Mouse (Mus musculus): ENCODE results near the gene Mcm10. TPM values are rescaled to one million over a fixed set of nuclear protein-coding genes. Genes with fewer than 3 reads are reported as not detected.

Gene Mcm10
- polyA plus RNA-seq, 1 experiment from 2014 or later = 5.9 TPM

DNA sequence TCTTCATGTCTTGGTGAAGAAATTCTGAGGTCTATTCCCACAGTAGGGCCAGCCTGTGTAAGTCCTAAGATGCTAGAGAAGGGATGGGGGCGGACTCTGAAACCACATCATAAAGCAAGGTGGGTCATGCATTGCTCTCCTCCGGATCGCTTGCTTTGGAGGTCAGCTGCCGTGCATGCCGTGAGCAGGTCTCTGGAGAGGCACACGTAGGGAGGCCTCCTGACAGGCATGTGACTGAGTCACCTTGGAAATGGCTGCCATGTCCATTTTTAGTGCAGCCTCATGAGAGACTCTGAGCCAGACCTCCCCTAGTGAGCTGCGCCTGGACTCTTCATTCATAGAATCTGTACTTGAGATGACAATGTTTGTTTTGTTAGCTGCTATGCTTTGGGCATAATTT, 15.5 kb upstream of the Mcm10 start:
- 86% methylated on average over 7 of the region's 7 CpGs for WGBS
- H3K27ac ChIP-seq (replicated peaks) = no peak overlapping the region
- H3K4me3 ChIP-seq = no peak overlapping the region
- no peak overlapping the region for H3K4me2 ChIP-seq
- ATAC-seq (ENCODE audit: low FRiP score, low read depth) = no peak
- no peaks in the 10 kb centered on the region for H3K36me3 ChIP-seq
- H3K9me3 ChIP-seq = no peaks in the 10 kb centered on the region
- no peaks in the 10 kb centered on the region for H3K4me1 ChIP-seq (replicated peaks)
- H3K27me3 ChIP-seq = no peaks in the 10 kb centered on the region
- no peak overlapping the region for H3K9ac ChIP-seq

DNA sequence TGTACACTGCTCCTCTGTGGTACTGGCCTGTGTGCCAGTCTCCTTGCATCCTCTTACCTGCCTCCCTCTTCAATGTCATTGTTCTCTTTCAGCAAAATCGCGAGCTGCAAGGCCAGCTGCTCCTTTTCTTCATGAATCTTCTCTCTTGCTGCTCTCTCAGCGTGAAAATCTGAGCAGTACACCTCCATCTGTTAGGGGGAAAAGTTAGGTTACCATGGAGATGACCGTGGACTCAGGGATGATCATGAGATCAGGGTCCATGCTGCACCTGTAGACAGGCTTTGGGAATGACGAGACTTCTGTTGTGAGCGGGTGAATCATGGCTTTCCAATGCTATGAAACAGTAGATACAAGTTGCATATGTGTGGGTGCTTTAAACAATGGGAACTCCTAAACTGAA, 14.5 kb upstream of the Mcm10 start:
- peak overlapping the region; percentile 6; the same call in 1 of the 2 replicates for H3K27ac ChIP-seq (replicated peaks)
- no peaks in the 10 kb centered on the region for H3K4me1 ChIP-seq (replicated peaks)
- H3K4me3 ChIP-seq = no peak overlapping the region
- H3K36me3 ChIP-seq = no peaks in the 10 kb centered on the region
- no peak for ATAC-seq (ENCODE audit: low FRiP score, low read depth)
- no peaks in the 10 kb centered on the region for H3K9me3 ChIP-seq
- H3K4me2 ChIP-seq = no peak overlapping the region
- 56% methylated on average over 6 of the region's 6 CpGs for WGBS
- H3K9ac ChIP-seq = no peak overlapping the region
- no peaks in the 10 kb centered on the region for H3K27me3 ChIP-seq

DNA sequence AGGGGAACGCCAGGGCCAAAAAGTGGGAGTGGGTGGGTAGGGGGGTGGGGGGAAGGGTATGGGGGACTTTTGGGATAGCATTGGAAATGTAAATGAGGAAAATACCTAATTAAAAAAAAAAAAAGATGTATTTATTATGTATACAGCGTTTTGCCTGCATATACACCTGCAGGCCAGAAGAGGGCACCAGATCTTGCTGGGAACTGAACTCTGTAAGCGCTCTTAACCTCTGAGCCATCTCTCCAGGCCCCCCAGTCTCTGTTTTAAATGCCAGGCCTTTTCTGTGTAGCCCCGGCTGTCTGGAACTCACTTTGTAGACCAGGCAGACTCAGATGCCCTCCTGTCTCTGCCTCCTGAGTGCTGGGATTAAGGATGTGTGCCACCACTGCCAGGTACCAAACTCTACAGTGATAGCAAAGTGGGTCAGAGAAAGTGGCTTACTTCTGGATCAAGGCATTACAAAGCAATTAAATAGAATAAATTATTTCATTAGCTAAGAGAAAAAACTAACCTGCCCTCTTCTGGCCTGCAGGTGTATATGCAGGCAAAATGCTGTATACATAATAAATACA, 12.7 kb upstream of the Mcm10 start:
- no peak overlapping the region for H3K4me2 ChIP-seq
- no peaks in the 10 kb centered on the region for H3K36me3 ChIP-seq
- 45% methylated on average over 3 of the region's 4 CpGs for WGBS
- H3K9me3 ChIP-seq = no peaks in the 10 kb centered on the region
- H3K4me1 ChIP-seq (replicated peaks) = no peaks in the 10 kb centered on the region
- H3K27me3 ChIP-seq = no peaks in the 10 kb centered on the region
- H3K4me3 ChIP-seq = no peak overlapping the region
- no peak overlapping the region for H3K27ac ChIP-seq (replicated peaks)
- ATAC-seq (ENCODE audit: low FRiP score, low read depth) = no peak
- H3K9ac ChIP-seq = no peak overlapping the region

GRCm38 (mm10) chr2:5023699-5024399, 11.3 kb upstream of the Mcm10 start:
- no peak overlapping the region for H3K27ac ChIP-seq (replicated peaks)
- no peaks in the 10 kb centered on the region for H3K36me3 ChIP-seq
- WGBS = 88% methylated on average over 14 of the region's 14 CpGs
- H3K9me3 ChIP-seq = no peaks in the 10 kb centered on the region
- no peaks in the 10 kb centered on the region for H3K27me3 ChIP-seq
- H3K9ac ChIP-seq = no peak overlapping the region
- H3K4me1 ChIP-seq (replicated peaks) = no peaks in the 10 kb centered on the region
- H3K4me3 ChIP-seq = no peak overlapping the region
- H3K4me2 ChIP-seq = no peak overlapping the region
- no peak for ATAC-seq (ENCODE audit: low FRiP score, low read depth)

GRCm38 (mm10) chr2:5023275-5023674, 10.7 kb upstream of the Mcm10 start:
- no peaks in the 10 kb centered on the region for H3K4me1 ChIP-seq (replicated peaks)
- no peaks in the 10 kb centered on the region for H3K36me3 ChIP-seq
- H3K27me3 ChIP-seq = no peaks in the 10 kb centered on the region
- ATAC-seq (ENCODE audit: low FRiP score, low read depth) = no peak
- no peak overlapping the region for H3K9ac ChIP-seq
- H3K4me3 ChIP-seq = no peak overlapping the region
- H3K4me2 ChIP-seq = no peak overlapping the region
- no peaks in the 10 kb centered on the region for H3K9me3 ChIP-seq
- 84% methylated on average over 2 of the region's 2 CpGs for WGBS
- no peak overlapping the region for H3K27ac ChIP-seq (replicated peaks)

- Histone ChIP-seq H3K4me3 (no peak overlapping the region), H3K27me3 (no peaks in the 10 kb centered on the region), H3K27ac (replicated peaks) (no peak overlapping the region), H3K9ac (no peak overlapping the region), H3K4me2 (no peak overlapping the region), H3K4me1 (replicated peaks) (no peaks in the 10 kb centered on the region), H3K9me3 (no peaks in the 10 kb centered on the region), H3K36me3 (no peaks in the 10 kb centered on the region)
- ATAC-seq (ENCODE audit: low FRiP score, low read depth) = no peak
- WGBS = 62% methylated on average over 1 of the region's 1 CpGs
Observed at GRCm38 (mm10) chr2:5019708-5020107, 7.1 kb upstream of the Mcm10 start.

DNA sequence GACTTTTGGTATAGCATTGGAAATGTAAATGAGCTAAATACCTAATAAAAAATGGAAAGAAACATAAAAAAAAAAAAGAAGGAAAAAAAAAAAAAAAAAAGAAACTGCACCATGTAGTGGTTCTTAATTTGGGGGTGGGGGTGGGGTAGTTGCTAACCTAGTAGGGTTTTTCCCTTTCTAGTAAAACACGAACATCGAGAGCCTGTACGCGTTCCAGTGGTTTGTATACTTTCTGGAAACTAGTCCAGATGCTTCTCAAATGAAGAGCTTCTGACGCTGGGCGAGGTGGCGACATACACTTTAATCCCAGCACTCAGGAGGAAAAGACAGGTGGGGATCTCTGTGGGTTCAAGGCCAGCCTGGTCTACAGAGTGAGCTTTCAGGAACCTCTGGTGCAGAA, 4.3 kb upstream of the Mcm10 start:
- Histone ChIP-seq H3K4me1 (replicated peaks) (peaks cover 5% of the 10 kb centered on the region), H3K4me3 (no peak overlapping the region), H3K27ac (replicated peaks) (no peak overlapping the region), H3K9me3 (no peaks in the 10 kb centered on the region), H3K9ac (no peak overlapping the region), H3K27me3 (no peaks in the 10 kb centered on the region), H3K4me2 (no peak overlapping the region), H3K36me3 (no peaks in the 10 kb centered on the region)
- 91% methylated on average over 7 of the region's 7 CpGs for WGBS
- no peak for ATAC-seq (ENCODE audit: low FRiP score, low read depth)

DNA sequence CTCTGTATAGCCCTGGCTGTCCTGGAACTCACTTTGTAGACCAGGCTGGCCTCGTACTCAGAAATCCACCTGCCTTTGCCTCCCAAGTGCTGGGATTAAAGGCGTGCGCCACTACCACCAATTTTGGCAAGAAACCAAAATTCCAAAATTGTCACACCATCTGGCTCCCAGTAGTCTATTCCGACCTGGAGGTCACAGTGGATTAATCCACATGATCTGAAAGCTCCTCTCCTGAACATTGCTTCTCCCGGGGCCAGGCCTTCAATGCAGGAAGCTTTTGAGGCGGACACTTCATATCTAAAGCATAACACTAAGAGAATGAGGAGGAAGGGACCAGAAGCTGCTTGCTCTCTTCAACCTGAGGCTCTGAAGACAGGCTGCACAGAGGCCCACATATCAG, 2.9 kb upstream of the Mcm10 start:
- no peaks in the 10 kb centered on the region for H3K27me3 ChIP-seq
- H3K36me3 ChIP-seq = no peaks in the 10 kb centered on the region
- ATAC-seq (ENCODE audit: low FRiP score, low read depth) = no peak
- no peak overlapping the region for H3K27ac ChIP-seq (replicated peaks)
- 83% methylated on average over 6 of the region's 6 CpGs for WGBS
- H3K4me2 ChIP-seq = no peak overlapping the region
- H3K4me1 ChIP-seq (replicated peaks) = peaks cover 7% of the 10 kb centered on the region
- H3K9ac ChIP-seq = no peak overlapping the region
- no peaks in the 10 kb centered on the region for H3K9me3 ChIP-seq
- H3K4me3 ChIP-seq = no peak overlapping the region

GRCm38 (mm10) chr2:5014616-5015015, 2.0 kb upstream of the Mcm10 start:
- Histone ChIP-seq H3K4me2 (no peak overlapping the region), H3K27me3 (no peaks in the 10 kb centered on the region), H3K9me3 (no peaks in the 10 kb centered on the region), H3K4me3 (no peak overlapping the region), H3K4me1 (replicated peaks) (peaks cover 7% of the 10 kb centered on the region), H3K27ac (replicated peaks) (no peak overlapping the region), H3K36me3 (no peaks in the 10 kb centered on the region), H3K9ac (no peak overlapping the region)
- no peak for ATAC-seq (ENCODE audit: low FRiP score, low read depth)
- WGBS = 71% methylated on average over 7 of the region's 7 CpGs

GRCm38 (mm10) chr2:5011898-5012490, 597 bp downstream of the Mcm10 start:
- Histone ChIP-seq H3K4me2 (peak overlapping the region; percentile 72), H3K36me3 (no peaks in the 10 kb centered on the region), H3K9me3 (no peaks in the 10 kb centered on the region), H3K4me1 (replicated peaks) (peaks cover 7% of the 10 kb centered on the region), H3K27me3 (no peaks in the 10 kb centered on the region), H3K4me3 (peak overlapping the region; percentile 49), H3K9ac (no peak overlapping the region), H3K27ac (replicated peaks) (no peak overlapping the region)
- no peak for ATAC-seq (ENCODE audit: low FRiP score, low read depth)
- 15% methylated on average over 8 of the region's 8 CpGs for WGBS

- H3K27me3 ChIP-seq = no peaks in the 10 kb centered on the region
- no peak overlapping the region for H3K4me2 ChIP-seq
- no peak overlapping the region for H3K9ac ChIP-seq
- H3K9me3 ChIP-seq = no peaks in the 10 kb centered on the region
- H3K4me3 ChIP-seq = no peak overlapping the region
- ATAC-seq (ENCODE audit: low FRiP score, low read depth) = no peak
- peaks cover 3% of the 10 kb centered on the region for H3K4me1 ChIP-seq (replicated peaks)
- no peak overlapping the region for H3K27ac ChIP-seq (replicated peaks)
- 90% methylated on average over 4 of the region's 4 CpGs for WGBS
- H3K36me3 ChIP-seq = no peaks in the 10 kb centered on the region
Observed at GRCm38 (mm10) chr2:5007107-5007506, 5.5 kb downstream of the Mcm10 start.

DNA sequence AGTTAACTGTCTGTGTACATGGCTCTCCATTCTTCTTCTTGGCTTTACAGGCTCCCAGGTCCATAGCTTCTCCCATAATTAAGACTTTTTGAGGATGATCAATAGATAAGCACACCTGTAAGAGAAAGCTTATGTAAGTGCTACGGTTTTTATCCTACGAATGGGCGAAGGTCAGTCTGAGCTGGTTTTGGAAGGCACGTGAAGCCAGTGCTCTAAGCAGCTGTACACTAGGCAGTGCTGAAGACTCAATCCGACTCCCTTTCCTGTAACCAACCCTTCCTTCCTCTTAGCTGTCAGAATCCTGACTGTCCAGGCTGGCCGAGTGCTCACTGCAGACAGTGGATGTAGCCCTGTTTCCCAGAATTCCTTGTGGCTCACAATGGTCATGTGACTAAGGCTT, 11.3 kb downstream of the Mcm10 start:
- 94% methylated on average over 6 of the region's 6 CpGs for WGBS
- H3K4me2 ChIP-seq = no peak overlapping the region
- no peaks in the 10 kb centered on the region for H3K9me3 ChIP-seq
- H3K27ac ChIP-seq (replicated peaks) = no peak overlapping the region
- no peak overlapping the region for H3K4me3 ChIP-seq
- H3K27me3 ChIP-seq = no peaks in the 10 kb centered on the region
- ATAC-seq (ENCODE audit: low FRiP score, low read depth) = no peak
- no peaks in the 10 kb centered on the region for H3K36me3 ChIP-seq
- H3K9ac ChIP-seq = no peak overlapping the region
- H3K4me1 ChIP-seq (replicated peaks) = no peaks in the 10 kb centered on the region

Measured in hindbrain, embryonic 15.5 days (tissue).